Mouse (Mus musculus): Measurements from ENCODE around the gene Dcaf12l1. TPM values are rescaled to one million over a fixed set of nuclear protein-coding genes. Genes with fewer than 3 reads are reported as not detected.

The Dcaf12l1 gene
- 0.86 and 1.4 TPM in 2 replicates for polyA plus RNA-seq (2012; rRNA removed; ENCODE audit: low replicate concordance)

GRCm38 (mm10) chrX:44789761-44790411, at the start of gene Dcaf12l1:
TSS of gene Dcaf12l1 (minus strand) at chrX:44790197.

Measured in mammary gland, adult 2 months (tissue).